Mouse (Mus musculus): ENCODE data around the gene Tbx20. TPM values are rescaled to one million over a fixed set of nuclear protein-coding genes. Genes with fewer than 3 reads are reported as not detected.

Tbx20 gene
- polyA plus RNA-seq, 1 experiment from 2014 or later = 0.15 TPM

DNA sequence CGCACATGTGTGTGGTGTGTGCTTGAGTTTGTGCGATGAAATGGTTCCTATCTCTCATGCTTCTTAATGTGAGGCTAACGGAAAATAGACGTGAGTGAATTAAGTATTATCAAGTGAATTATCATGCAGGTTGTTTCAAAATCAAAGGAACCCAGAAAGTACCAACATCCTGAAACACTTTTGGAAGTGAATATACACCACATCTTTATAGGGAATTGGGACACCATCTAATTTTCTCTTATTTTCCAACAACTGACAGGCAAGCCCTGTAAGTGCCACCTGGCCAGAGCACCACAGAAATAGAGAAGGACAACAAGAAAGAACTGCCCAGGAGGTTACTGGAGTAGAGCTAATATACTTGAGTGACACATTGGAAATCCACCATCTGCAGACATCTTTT, 2.4 kb downstream of the Tbx20 start:
- Histone ChIP-seq H3K4me1 (ENCODE audit: control insufficient read depth, insufficient read depth, low read length) (no peaks in the 10 kb centered on the region), H3K4me2 (ENCODE audit: low read depth, low read length) (no peak overlapping the region), H3K4me3 (replicated peaks; ENCODE audit: low read length) (no peak overlapping the region), H3K9me3 (replicated peaks; ENCODE audit: control insufficient read depth, low read length) (no peaks in the 10 kb centered on the region), H3K9ac (ENCODE audit: low read length) (no peak overlapping the region), H3K36me3 (ENCODE audit: control insufficient read depth, insufficient read depth, low read length) (no peaks in the 10 kb centered on the region), H3K27ac (ENCODE audit: low read length) (no peak overlapping the region), H3K27me3 (ENCODE audit: control insufficient read depth, insufficient read depth, low read length) (peaks cover 75% of the 10 kb centered on the region)
- 18% methylated on average over 4 of the region's 4 CpGs for WGBS
- ATAC-seq (ENCODE audit: insufficient read depth, low FRiP score) = no peak

DNA sequence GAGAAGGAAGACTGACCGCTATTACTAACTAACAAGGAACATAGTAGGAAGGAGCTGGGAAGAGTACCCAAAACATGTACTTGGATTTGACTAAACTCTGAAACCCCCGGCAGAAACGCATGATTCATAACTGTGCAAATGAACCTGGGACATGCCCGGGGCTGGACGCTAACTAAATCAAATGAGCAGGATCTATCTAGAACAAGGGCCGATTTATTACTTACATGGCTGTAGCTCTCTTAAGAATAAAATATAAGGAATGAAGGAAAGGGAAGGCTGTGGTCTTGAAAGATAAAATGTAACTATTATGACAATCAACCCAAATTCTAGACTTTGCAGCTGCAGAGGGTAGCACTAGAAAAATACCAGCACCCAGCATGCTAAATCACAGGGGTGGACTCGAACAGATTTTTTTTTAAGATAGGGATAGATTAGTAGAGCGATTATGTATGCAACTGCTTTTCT, 3.1 kb downstream of the Tbx20 start:
- H3K27ac ChIP-seq (ENCODE audit: low read length) = no peak overlapping the region
- H3K9ac ChIP-seq (ENCODE audit: low read length) = no peak overlapping the region
- H3K27me3 ChIP-seq (ENCODE audit: control insufficient read depth, insufficient read depth, low read length) = peaks cover 72% of the 10 kb centered on the region
- no peak for ATAC-seq (ENCODE audit: insufficient read depth, low FRiP score)
- H3K9me3 ChIP-seq (replicated peaks; ENCODE audit: control insufficient read depth, low read length) = no peaks in the 10 kb centered on the region
- no peak overlapping the region for H3K4me3 ChIP-seq (replicated peaks; ENCODE audit: low read length)
- no peak overlapping the region for H3K4me2 ChIP-seq (ENCODE audit: low read depth, low read length)
- WGBS = 8% methylated on average over 8 of the region's 8 CpGs
- H3K4me1 ChIP-seq (ENCODE audit: control insufficient read depth, insufficient read depth, low read length) = no peaks in the 10 kb centered on the region
- H3K36me3 ChIP-seq (ENCODE audit: control insufficient read depth, insufficient read depth, low read length) = no peaks in the 10 kb centered on the region

DNA sequence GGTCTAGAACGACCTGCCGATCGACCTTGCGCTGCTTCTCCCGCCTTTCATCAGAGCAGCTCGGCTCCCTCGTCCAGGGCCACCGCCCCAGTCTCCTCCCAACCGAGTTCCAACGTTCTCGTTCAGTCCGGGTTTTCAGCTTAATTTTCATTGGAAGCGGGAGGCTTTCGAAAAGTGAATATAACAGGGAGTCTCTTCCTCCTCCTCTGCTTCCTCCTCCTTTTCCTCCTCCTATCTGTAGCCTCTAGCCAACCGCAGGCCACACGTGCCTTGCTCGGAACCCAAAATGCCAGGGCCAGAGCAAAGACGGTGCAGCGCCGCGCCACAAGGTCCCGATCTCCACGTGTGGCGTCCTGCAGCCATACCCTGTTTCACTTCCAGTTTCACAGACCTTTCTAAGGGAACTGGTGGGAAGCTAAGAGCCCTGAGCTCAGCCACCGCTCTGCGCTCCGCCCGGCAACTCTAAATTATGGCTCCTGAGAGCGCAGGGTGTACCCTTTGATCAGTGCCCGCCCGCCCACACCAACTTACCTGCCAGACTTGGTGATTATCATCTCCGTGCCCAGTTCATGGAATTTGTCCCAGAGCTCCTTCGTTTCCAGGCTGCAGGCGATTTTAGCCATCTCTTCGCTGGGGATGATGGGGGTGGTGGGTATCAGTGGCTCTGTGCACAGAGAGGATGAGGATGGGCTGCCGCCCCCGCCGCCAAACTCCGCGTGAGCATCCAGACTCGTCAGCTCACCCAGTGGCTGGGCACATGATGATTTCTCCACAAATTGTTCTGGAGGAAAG, 3.8 kb downstream of the Tbx20 start:
- H3K9ac ChIP-seq (ENCODE audit: low read length) = no peak overlapping the region
- H3K27ac ChIP-seq (ENCODE audit: low read length) = no peak overlapping the region
- peaks cover 67% of the 10 kb centered on the region for H3K27me3 ChIP-seq (ENCODE audit: control insufficient read depth, insufficient read depth, low read length)
- under 1% methylated on average over 41 of the region's 41 CpGs for WGBS
- H3K4me3 ChIP-seq (replicated peaks; ENCODE audit: low read length) = peak overlapping the region; percentile 20
- no peaks in the 10 kb centered on the region for H3K4me1 ChIP-seq (ENCODE audit: control insufficient read depth, insufficient read depth, low read length)
- no peaks in the 10 kb centered on the region for H3K36me3 ChIP-seq (ENCODE audit: control insufficient read depth, insufficient read depth, low read length)
- H3K9me3 ChIP-seq (replicated peaks; ENCODE audit: control insufficient read depth, low read length) = no peaks in the 10 kb centered on the region
- ATAC-seq (ENCODE audit: insufficient read depth, low FRiP score) = no peak
- peak overlapping the region; percentile 44 for H3K4me2 ChIP-seq (ENCODE audit: low read depth, low read length)

DNA sequence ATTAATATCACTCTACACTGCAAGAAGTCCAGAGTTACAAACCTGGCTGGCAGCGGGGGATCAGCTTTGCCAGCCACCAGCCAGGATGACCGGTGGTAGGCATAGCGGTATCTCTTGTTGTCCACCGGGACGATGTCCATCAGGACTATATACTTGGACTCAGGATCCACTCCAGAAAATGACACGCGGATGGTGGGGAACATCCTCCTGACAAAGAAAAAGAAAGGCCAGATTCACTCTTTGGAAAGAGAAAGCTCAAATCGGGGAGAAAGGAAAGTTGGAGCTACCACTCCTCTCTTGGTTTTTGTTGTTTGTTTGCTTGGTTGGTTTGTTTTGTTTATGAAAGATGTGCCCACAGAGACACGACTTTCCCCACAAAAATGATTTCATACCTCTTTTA, 4.5 kb downstream of the Tbx20 start:
- Histone ChIP-seq H3K9ac (ENCODE audit: low read length) (no peak overlapping the region), H3K4me3 (replicated peaks; ENCODE audit: low read length) (no peak overlapping the region), H3K4me1 (ENCODE audit: control insufficient read depth, insufficient read depth, low read length) (no peaks in the 10 kb centered on the region), H3K27ac (ENCODE audit: low read length) (no peak overlapping the region), H3K27me3 (ENCODE audit: control insufficient read depth, insufficient read depth, low read length) (peaks cover 60% of the 10 kb centered on the region), H3K9me3 (replicated peaks; ENCODE audit: control insufficient read depth, low read length) (no peaks in the 10 kb centered on the region), H3K36me3 (ENCODE audit: control insufficient read depth, insufficient read depth, low read length) (no peaks in the 10 kb centered on the region), H3K4me2 (ENCODE audit: low read depth, low read length) (no peak overlapping the region)
- WGBS = 19% methylated on average over 9 of the region's 9 CpGs
- ATAC-seq (ENCODE audit: insufficient read depth, low FRiP score) = no peak

DNA sequence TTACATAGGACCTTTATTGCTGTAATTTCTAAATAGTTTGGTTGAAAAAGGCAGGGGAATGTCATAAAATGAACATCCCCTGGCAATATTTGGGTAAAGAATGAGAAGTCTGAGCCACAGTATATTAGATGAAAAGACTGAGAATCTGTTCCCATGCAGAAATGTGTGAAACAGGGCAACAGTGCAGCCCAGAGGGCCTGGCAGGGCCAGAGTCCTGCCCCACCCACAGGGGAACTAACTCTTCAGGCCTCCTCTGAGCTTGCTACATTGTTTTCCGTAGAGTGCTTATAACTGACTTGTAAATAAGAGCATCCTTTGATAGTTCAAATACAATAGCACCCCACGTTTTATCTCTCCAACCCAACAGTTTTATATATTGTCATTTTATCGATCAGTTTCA, 7.0 kb downstream of the Tbx20 start:
- WGBS = 62% methylated on average over 3 of the region's 3 CpGs
- Histone ChIP-seq H3K36me3 (ENCODE audit: control insufficient read depth, insufficient read depth, low read length) (no peaks in the 10 kb centered on the region), H3K27ac (ENCODE audit: low read length) (no peak overlapping the region), H3K4me2 (ENCODE audit: low read depth, low read length) (no peak overlapping the region), H3K27me3 (ENCODE audit: control insufficient read depth, insufficient read depth, low read length) (peaks cover 37% of the 10 kb centered on the region), H3K9me3 (replicated peaks; ENCODE audit: control insufficient read depth, low read length) (no peaks in the 10 kb centered on the region), H3K4me1 (ENCODE audit: control insufficient read depth, insufficient read depth, low read length) (no peaks in the 10 kb centered on the region), H3K9ac (ENCODE audit: low read length) (no peak overlapping the region), H3K4me3 (replicated peaks; ENCODE audit: low read length) (no peak overlapping the region)
- no peak for ATAC-seq (ENCODE audit: insufficient read depth, low FRiP score)

DNA sequence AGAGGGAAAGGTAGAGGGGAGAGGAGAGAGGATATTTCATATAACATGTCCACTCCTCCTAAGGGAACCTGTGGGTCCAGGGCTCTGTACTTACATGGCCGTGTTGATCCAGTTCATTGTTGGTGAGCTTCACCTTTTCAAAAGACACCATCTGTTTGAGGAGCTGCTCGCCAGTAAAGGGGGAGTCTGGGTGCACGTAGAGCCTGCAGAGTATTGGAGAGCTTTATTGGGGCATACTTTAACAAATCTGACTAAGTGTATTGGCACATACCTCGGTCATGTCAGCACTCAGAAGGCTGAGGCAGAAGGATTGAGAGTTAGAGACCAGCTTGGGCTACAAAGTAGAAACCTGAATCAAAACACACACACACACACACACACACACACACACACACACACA, 8.5 kb downstream of the Tbx20 start:
- WGBS = 57% methylated on average over 4 of the region's 4 CpGs
- H3K4me1 ChIP-seq (ENCODE audit: control insufficient read depth, insufficient read depth, low read length) = no peaks in the 10 kb centered on the region
- no peak overlapping the region for H3K9ac ChIP-seq (ENCODE audit: low read length)
- H3K9me3 ChIP-seq (replicated peaks; ENCODE audit: control insufficient read depth, low read length) = no peaks in the 10 kb centered on the region
- no peaks in the 10 kb centered on the region for H3K36me3 ChIP-seq (ENCODE audit: control insufficient read depth, insufficient read depth, low read length)
- H3K27ac ChIP-seq (ENCODE audit: low read length) = no peak overlapping the region
- H3K4me3 ChIP-seq (replicated peaks; ENCODE audit: low read length) = no peak overlapping the region
- no peak for ATAC-seq (ENCODE audit: insufficient read depth, low FRiP score)
- H3K27me3 ChIP-seq (ENCODE audit: control insufficient read depth, insufficient read depth, low read length) = peaks cover 23% of the 10 kb centered on the region
- H3K4me2 ChIP-seq (ENCODE audit: low read depth, low read length) = no peak overlapping the region

DNA sequence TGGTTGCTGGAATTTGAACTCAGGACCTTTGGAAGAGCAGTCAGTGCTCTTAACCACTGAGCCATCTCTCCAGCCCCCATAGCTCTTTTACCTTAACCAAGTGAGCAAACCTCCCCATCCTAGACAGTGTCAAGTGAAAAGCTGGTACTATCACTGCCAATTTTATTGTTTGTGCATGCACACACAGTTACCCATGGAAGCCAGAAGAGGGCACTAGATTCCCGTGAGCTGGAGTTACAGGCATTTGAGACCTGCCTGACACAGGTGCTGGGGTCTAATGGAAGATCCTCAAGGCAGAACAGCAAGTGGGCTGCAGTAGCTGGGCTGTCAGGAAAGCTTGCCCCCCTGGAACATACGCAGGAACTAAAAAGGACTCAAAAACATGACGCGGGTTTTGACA, 13.6 kb downstream of the Tbx20 start:
- 41% methylated on average over 4 of the region's 4 CpGs for WGBS
- no peak for ATAC-seq (ENCODE audit: insufficient read depth, low FRiP score)
- 0 out of 2 replicates have a peak, but pooled peaks cover 3% of the 10 kb centered on the region for H3K27me3 ChIP-seq (ENCODE audit: control insufficient read depth, insufficient read depth, low read length)
- H3K36me3 ChIP-seq (ENCODE audit: control insufficient read depth, insufficient read depth, low read length) = no peaks in the 10 kb centered on the region
- H3K4me2 ChIP-seq (ENCODE audit: low read depth, low read length) = no peak overlapping the region
- H3K9ac ChIP-seq (ENCODE audit: low read length) = no peak overlapping the region
- H3K27ac ChIP-seq (ENCODE audit: low read length) = no peak overlapping the region
- H3K4me1 ChIP-seq (ENCODE audit: control insufficient read depth, insufficient read depth, low read length) = no peaks in the 10 kb centered on the region
- H3K4me3 ChIP-seq (replicated peaks; ENCODE audit: low read length) = no peak overlapping the region
- H3K9me3 ChIP-seq (replicated peaks; ENCODE audit: control insufficient read depth, low read length) = no peaks in the 10 kb centered on the region

DNA sequence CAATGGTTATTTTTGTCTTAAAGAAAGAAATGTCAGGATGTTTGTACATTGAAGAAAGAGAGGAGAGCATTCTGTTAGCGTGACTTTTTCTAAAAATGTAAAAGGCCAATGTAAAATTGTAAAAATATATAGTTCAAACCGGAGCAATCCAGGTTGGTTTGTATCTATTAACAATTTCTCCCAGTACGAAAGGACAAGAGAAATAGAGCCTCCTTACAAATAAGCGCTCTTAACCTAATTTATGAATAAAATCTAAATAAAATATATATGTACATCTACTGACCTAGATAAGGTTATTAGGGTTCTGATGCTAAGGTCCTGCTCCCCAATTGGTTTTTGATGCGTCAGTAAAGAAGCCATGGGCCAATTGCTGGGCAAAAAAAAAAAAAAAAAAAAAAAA, 29.1 kb downstream of the Tbx20 start:
- Histone ChIP-seq H3K4me2 (ENCODE audit: low read depth, low read length) (no peak overlapping the region), H3K9me3 (replicated peaks; ENCODE audit: control insufficient read depth, low read length) (no peaks in the 10 kb centered on the region), H3K9ac (ENCODE audit: low read length) (no peak overlapping the region), H3K4me1 (ENCODE audit: control insufficient read depth, insufficient read depth, low read length) (no peaks in the 10 kb centered on the region), H3K27ac (ENCODE audit: low read length) (no peak overlapping the region), H3K4me3 (replicated peaks; ENCODE audit: low read length) (no peak overlapping the region), H3K36me3 (ENCODE audit: control insufficient read depth, insufficient read depth, low read length) (no peaks in the 10 kb centered on the region), H3K27me3 (ENCODE audit: control insufficient read depth, insufficient read depth, low read length) (no peaks in the 10 kb centered on the region)
- no peak for ATAC-seq (ENCODE audit: insufficient read depth, low FRiP score)
- WGBS = 88% methylated on average over 5 of the region's 5 CpGs

DNA sequence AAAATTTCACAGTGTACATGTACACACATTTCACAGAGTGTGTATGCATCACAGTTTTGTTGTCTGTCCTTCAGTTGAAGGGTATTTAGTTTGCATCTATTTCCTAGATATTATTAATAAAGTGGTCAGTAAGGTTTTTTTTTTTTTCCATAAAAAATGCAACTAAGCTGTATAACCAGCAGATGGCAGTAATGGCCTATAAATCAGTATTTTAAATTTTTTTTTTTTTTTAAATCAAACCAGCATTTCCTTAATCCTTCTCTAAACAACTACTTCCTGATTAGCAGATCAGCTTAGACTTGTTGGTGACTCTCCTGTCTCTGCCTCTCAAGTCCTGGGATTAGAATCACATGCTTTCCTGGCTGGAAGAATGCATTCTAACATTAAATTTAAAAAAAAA, 72.9 kb downstream of the Tbx20 start:
- no peak overlapping the region for H3K4me2 ChIP-seq (ENCODE audit: low read depth, low read length)
- H3K36me3 ChIP-seq (ENCODE audit: control insufficient read depth, insufficient read depth, low read length) = no peaks in the 10 kb centered on the region
- 0 out of 2 replicates have a peak, but pooled peaks cover 5% of the 10 kb centered on the region for H3K27me3 ChIP-seq (ENCODE audit: control insufficient read depth, insufficient read depth, low read length)
- ATAC-seq (ENCODE audit: insufficient read depth, low FRiP score) = no peak
- peaks cover 2% of the 10 kb centered on the region; the same call in 1 of the 2 replicates for H3K4me1 ChIP-seq (ENCODE audit: control insufficient read depth, insufficient read depth, low read length)
- no peak overlapping the region for H3K4me3 ChIP-seq (replicated peaks; ENCODE audit: low read length)
- no peaks in the 10 kb centered on the region for H3K9me3 ChIP-seq (replicated peaks; ENCODE audit: control insufficient read depth, low read length)
- H3K9ac ChIP-seq (ENCODE audit: low read length) = no peak overlapping the region
- no peak overlapping the region for H3K27ac ChIP-seq (ENCODE audit: low read length)

Data from stomach, embryonic 16.5 days (tissue).